Mouse (Mus musculus): ENCODE data around the gene Mia.

- no peak for TF ChIP-seq POLR2A (IDR thresholded peaks at IDR 0.05; ENCODE audit: borderline replicate concordance, insufficient read depth, low read length)
- no peak for TF ChIP-seq CTCF (IDR thresholded peaks at IDR 0.05; ENCODE audit: borderline replicate concordance, insufficient read depth, low read depth, low read length)
These were observed 44.1 kb upstream of the Mia start for GRCm38 (mm10) chr7:27224877-27225575.
